Mouse (Mus musculus): ENCODE measurements around the gene Gltp.

DNA sequence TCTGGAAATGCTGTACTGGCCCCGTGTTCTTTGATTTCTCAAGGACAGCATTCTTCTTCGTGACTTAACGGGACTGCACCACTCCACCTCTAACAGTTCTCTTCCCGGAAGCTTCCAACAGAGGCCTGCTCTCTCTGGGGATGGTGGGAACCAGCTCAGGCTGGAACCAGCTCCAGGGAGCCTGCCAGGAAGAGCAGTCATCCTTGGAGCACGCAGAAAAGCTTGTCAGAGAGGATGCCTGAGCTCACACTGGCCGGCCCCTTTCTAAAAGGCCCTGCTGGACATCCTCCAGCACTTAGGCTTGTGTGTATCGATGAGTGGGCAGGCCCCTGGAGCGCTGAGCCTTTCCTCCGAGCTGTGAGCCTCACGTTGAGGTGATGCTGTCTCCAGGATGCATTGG, 37.4 kb upstream of the Gltp start:
- TF ChIP-seq CTCF (IDR thresholded peaks at IDR 0.05; ENCODE audit: low read depth) (no peak), EP300 (IDR thresholded peaks at IDR 0.05; ENCODE audit: low read depth) (no peak)

All from liver, postnatal 0 days (tissue).